Mouse (Mus musculus) ovary, adult 2 months (tissue): ENCODE measurements around the gene Ubfd1. TPM values are rescaled to one million over a fixed set of nuclear protein-coding genes. Genes with fewer than 3 reads are reported as not detected.

Source experiments
- polyA plus RNA-seq: library from polyadenylated mRNA; depleted of rRNA; stranded (reverse); fragments of >200 nt; gene quantifications from 2 replicates; pipeline ENCODE4 v1.2.3, GENCODE M21; 2012; rRNA removed

Ubfd1 gene
- 35.1 and 48.5 TPM in 2 replicates for polyA plus RNA-seq

DNA sequence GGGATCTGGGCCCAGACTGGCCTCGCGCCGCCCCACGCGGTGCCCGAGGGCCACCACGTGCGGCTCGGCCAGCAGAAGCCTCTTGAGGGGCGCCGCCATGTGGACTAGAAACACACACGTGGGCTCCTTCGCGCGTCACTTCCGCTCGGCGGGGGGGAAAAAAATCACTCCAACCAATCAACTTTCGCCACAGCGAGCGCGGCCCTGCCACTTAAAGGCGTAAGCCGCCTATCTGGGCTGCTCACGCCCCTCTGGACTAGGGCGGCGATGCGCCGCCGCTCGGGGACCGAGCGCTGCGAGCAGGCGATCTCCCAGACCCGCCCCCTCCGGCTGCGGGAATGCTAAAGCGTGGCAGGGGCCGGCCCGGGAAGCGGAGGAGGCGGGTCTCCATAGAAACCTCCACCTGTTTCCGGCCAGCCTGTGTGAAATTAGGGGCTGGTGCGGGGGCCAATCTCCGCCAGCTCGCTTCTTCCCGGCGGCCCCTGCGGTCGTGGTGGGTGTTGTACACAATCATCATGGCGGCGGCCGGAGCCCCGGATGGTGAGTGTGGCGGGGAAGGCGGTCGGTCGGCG lies at the start of gene Ubfd1, which contains the start of gene Ears2:
TSS of gene Ubfd1 (plus strand) at position 231 of the 572 bp plus-strand sequence.
TSS of gene Ears2 (minus strand) at position 319 of the 572 bp plus-strand sequence.

DNA sequence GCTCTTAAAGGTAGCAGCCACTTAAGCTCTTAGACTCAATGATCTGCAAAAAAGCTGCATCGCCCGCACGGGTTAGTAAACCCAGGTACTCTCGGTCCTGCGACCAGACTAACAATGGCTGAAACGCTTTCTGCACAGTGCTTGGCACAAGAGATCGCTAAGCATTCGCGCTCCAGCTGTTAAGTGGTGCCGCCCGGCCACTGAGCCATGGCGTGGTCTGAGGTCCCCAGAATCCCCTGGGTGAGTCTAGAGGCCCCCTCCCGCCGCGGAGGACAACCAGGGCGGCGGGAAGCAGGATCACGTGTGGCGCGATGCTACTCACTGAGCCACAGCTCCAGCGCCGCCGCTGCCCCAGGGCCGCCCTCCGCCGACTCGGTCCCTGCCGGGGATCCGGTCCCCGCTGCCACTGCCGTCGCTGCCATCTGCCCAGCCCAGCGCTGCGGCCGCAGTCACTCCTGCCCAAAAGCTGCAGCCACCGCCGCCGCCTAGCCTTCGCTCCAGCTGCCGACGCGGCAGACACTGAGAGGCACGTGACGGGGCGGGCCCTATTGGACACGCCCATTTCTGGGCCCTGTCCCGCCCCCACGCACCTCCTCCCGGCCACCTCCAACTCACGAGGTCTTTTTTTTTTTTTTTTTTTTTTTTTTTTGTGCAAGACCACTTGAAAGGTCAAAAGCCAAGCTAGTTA lies 46.2 kb upstream of the Ubfd1 start, which contains the start of gene Gga2:
TSS of gene Gga2 (minus strand) at position 556 of the 688 bp plus-strand sequence.

DNA sequence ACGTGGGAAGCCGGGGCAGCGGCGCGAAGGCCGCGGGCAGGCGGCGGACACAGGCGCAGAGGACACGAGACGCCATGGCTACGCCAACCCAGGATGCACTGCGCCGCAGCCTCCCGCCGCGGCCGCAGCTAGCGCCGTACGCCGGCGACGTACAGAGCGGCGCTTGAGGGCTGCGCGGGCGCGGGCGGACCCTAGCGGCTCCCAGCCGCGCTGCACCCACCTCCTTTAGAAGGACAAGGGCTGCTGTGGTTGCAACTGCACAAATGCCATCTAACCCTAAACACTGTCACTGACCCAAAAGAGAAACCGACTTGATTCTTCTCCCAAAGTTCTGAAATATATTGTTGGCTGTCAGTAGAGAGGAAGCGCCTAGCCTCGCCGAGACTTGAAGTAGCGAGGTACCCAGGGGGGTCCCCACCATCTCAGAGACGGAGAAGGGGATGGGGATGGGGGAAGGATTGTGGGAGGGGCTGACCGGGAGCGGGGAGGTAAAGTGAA lies 34.8 kb downstream of the Ubfd1 start, which contains the start of gene Ndufab1:
TSS of gene Ndufab1 (minus strand) at position 140 of the 498 bp plus-strand sequence.

Other genes starting within 250 kb of the Ubfd1 start
- gene Scnn1b, start 202.1 kb upstream of the Ubfd1 start, polyA plus RNA-seq: 2.5 and 6.5 TPM in 2 replicates
- gene Cog7, start 85.5 kb upstream of the Ubfd1 start, polyA plus RNA-seq: 23.1 and 26.4 TPM in 2 replicates
- gene Gga2, start 46.0 kb upstream of the Ubfd1 start, polyA plus RNA-seq: 124 and 157 TPM in 2 replicates
- gene Ears2, start 88 bp downstream of the Ubfd1 start, polyA plus RNA-seq: 22.3 and 25.2 TPM in 2 replicates
- gene Ndufab1, start 34.7 kb downstream of the Ubfd1 start, polyA plus RNA-seq: 426 and 1,314 TPM in 2 replicates
- 1.6 and 2.9 TPM in 2 replicates for gene Palb2, start 65.8 kb downstream of the Ubfd1 start, polyA plus RNA-seq
- 66.5 and 81.3 TPM in 2 replicates for gene Dctn5, start 65.9 kb downstream of the Ubfd1 start, polyA plus RNA-seq
- gene Plk1, start 92.3 kb downstream of the Ubfd1 start, polyA plus RNA-seq: 14.8 and 25.1 TPM in 2 replicates
- gene Ern2, start 119.0 kb downstream of the Ubfd1 start, polyA plus RNA-seq: 0.07 TPM in 1 of 2 replicates, not detected in the other
- gene Chp2, start 152.3 kb downstream of the Ubfd1 start, polyA plus RNA-seq: 11.6 and 12.3 TPM in 2 replicates
- 8.1 and 8.9 TPM in 2 replicates for gene Prkcb, start 221.6 kb downstream of the Ubfd1 start, polyA plus RNA-seq